Mouse (Mus musculus) embryo, embryonic 9.5 days (tissue): ENCODE data around the gene Notch1.
A peak's percentile ranks its signal among the peaks of the same experiment; 100 is the strongest.

Experiments used
- DNase-seq: peaks from one replicate; pipeline ENCODE4 v3.0.0-alpha.2; 2017; ENCODE audit errors: extremely low spot score

The Notch1 gene

GRCm38 (mm10) chr2:26408515-26409356 is 107.7 kb downstream of the Notch1 start, which contains the start of gene Inpp5e:
Inpp5e (minus strand) TSS chr2:26409203.
- DNase-seq = peak; percentile 99
